Mouse (Mus musculus) liver, embryonic 14.5 days (tissue): Measurements from ENCODE around the gene 9930104L06Rik.

Experiments
- CTCF ChIP-seq: IDR thresholded peaks from 2 replicates; pipeline ENCODE4 v1.5.1; 2016; ENCODE audit warnings: antibody characterized with exemption, low read depth, control low read depth
- EP300 ChIP-seq: IDR thresholded peaks from 2 replicates; pipeline ENCODE4 v1.6.1; 2016; ENCODE audit warnings: antibody characterized with exemption, low read depth

- TF ChIP-seq CTCF (no peak), EP300 (no peak)
These were observed 41.4 kb downstream of the 9930104L06Rik start for GRCm38 (mm10) chr4:124978201-124978600.
